Mouse (Mus musculus): ENCODE measurements around the gene Tigd4. TPM values are rescaled to one million over a fixed set of nuclear protein-coding genes. Genes with fewer than 3 reads are reported as not detected.

Gene Tigd4
- total RNA-seq, 1 experiment from 2014 or later = not detected

- ATAC-seq (ENCODE audit: extremely low read depth, insufficient number of reproducible peaks, low FRiP score, poor library complexity, severe bottlenecking) = no peak
Measured at GRCm38 (mm10) chr3:84646331-84646845, 53.0 kb downstream of the Tigd4 start.

Other genes starting within 250 kb of the Tigd4 start
- 1.4 and 2.0 TPM in 2 replicates for gene Fhdc1, start 113.1 kb upstream of the Tigd4 start, total RNA-seq (2017)
- gene Arfip1, start 10.9 kb upstream of the Tigd4 start, total RNA-seq (2017) = 122 and 128 TPM in 2 replicates
- gene Tmem154, start 72.6 kb downstream of the Tigd4 start, total RNA-seq (2017) = 131 and 140 TPM in 2 replicates
- 40.5 and 47.8 TPM in 2 replicates for gene Fbxw7, start 221.7 kb downstream of the Tigd4 start, total RNA-seq (2017)